Mouse (Mus musculus) cerebellum, adult (tissue): ENCODE data around the gene Ccdc141.
"Not testable (repeated sequence)": the region's sequence is repeated elsewhere in the genome, so short reads cannot be mapped to it uniquely, and the experiment has no call there.

Experiments used
- ATAC-seq: cut with Nextera tagmentation; 2 replicates; pipeline ENCODE4 v1.9.2; 2017; ENCODE audit warnings: mild to moderate bottlenecking, moderate library complexity, mixed read lengths; ENCODE audit not compliant: insufficient number of reproducible peaks, low FRiP score, low TSS enrichment

Gene Ccdc141

GRCm38 (mm10) chr2:77078746-77079145, 91.7 kb downstream of the Ccdc141 start:
- ATAC-seq = no peak

GRCm38 (mm10) chr2:77074373-77074772, 96.1 kb downstream of the Ccdc141 start:
- ATAC-seq = no peak

GRCm38 (mm10) chr2:77073930-77074329, 96.5 kb downstream of the Ccdc141 start:
- ATAC-seq = no peak

GRCm38 (mm10) chr2:77065294-77065693, 105.1 kb downstream of the Ccdc141 start:
- ATAC-seq = no peak

GRCm38 (mm10) chr2:77061871-77062270, 108.6 kb downstream of the Ccdc141 start:
- peak; percentile 70 for ATAC-seq

GRCm38 (mm10) chr2:77059596-77059995, 110.8 kb downstream of the Ccdc141 start:
- no peak for ATAC-seq

GRCm38 (mm10) chr2:77056367-77056766, 114.1 kb downstream of the Ccdc141 start:
- peak; percentile 36; the same call in 1 of the 2 replicates for ATAC-seq

- no peak for ATAC-seq
Measured at GRCm38 (mm10) chr2:77042912-77043311, 127.5 kb downstream of the Ccdc141 start.

- no peak for ATAC-seq
Measured at GRCm38 (mm10) chr2:77039683-77040082, 130.8 kb downstream of the Ccdc141 start.

- no peak for ATAC-seq
Measured at GRCm38 (mm10) chr2:77039281-77039680, 131.2 kb downstream of the Ccdc141 start.

GRCm38 (mm10) chr2:77037211-77037610, 133.2 kb downstream of the Ccdc141 start:
- ATAC-seq = no peak

- no peak for ATAC-seq
Measured at GRCm38 (mm10) chr2:77034112-77034511, 136.3 kb downstream of the Ccdc141 start.

GRCm38 (mm10) chr2:77033322-77034060, 136.9 kb downstream of the Ccdc141 start:
- ATAC-seq = no peak

- ATAC-seq = no peak
Measured at GRCm38 (mm10) chr2:77020649-77021048, 149.8 kb downstream of the Ccdc141 start.

- no peak for ATAC-seq
Measured at GRCm38 (mm10) chr2:77017735-77018134, 152.7 kb downstream of the Ccdc141 start.

GRCm38 (mm10) chr2:77013449-77013848, 157.0 kb downstream of the Ccdc141 start:
- not testable (repeated sequence) for ATAC-seq

- ATAC-seq = no peak
Measured at GRCm38 (mm10) chr2:77011981-77012380, 158.5 kb downstream of the Ccdc141 start.

GRCm38 (mm10) chr2:77007015-77007414, 163.4 kb downstream of the Ccdc141 start:
- ATAC-seq = no peak

- ATAC-seq = no peak
Measured at GRCm38 (mm10) chr2:77003148-77003547, 167.3 kb downstream of the Ccdc141 start.

- ATAC-seq = no peak
Measured at GRCm38 (mm10) chr2:76998351-76998750, 172.1 kb downstream of the Ccdc141 start.

- no peak for ATAC-seq
Measured at GRCm38 (mm10) chr2:76992493-76993201, 177.8 kb downstream of the Ccdc141 start.

GRCm38 (mm10) chr2:76987317-76987716, 183.1 kb downstream of the Ccdc141 start:
- ATAC-seq = no peak
